Mouse (Mus musculus) hindbrain, embryonic 14.5 days (tissue): ENCODE results near the gene Ccm2l. TPM values are rescaled to one million over a fixed set of nuclear protein-coding genes. Genes with fewer than 3 reads are reported as not detected.

Source experiments
- ATAC-seq: fragments of 200-750 bp; cut with Nextera tagmentation; 2 replicates; pipeline ENCODE4 v1.8.0; 2017; ENCODE audit warnings: moderate number of reproducible peaks, mild to moderate bottlenecking, moderate TSS enrichment, moderate library complexity; ENCODE audit not compliant: low FRiP score
- DNase-seq: peaks from one replicate; pipeline ENCODE4 v3.0.0-alpha.2; 2015; ENCODE audit warnings: low spot score
- H3K27ac ChIP-seq: fragments of 300-500 bp; sonication (generic); 2 replicates; pipeline ENCODE4 v1.5.1; 2014; ENCODE audit warnings: mild to moderate bottlenecking, moderate library complexity
- H3K27me3 ChIP-seq: fragments of 300-500 bp; sonication (generic); 2 replicates; pipeline ENCODE4 v1.6.1; 2014; ENCODE audit warnings: mild to moderate bottlenecking, low read length, mixed read lengths; ENCODE audit not compliant: control insufficient read depth, insufficient read depth
- H3K36me3 ChIP-seq: fragments of 300-500 bp; sonication (generic); replicated peaks from 2 replicates; pipeline ENCODE4 v1.6.1; 2014; ENCODE audit not compliant: control insufficient read depth, insufficient read depth
- H3K4me1 ChIP-seq: fragments of 300-500 bp; sonication (generic); replicated peaks from 2 replicates; pipeline ENCODE4 v1.6.1; 2014; ENCODE audit warnings: antibody characterized with exemption, low read length, mixed read lengths; ENCODE audit not compliant: control insufficient read depth, insufficient read depth
- H3K4me2 ChIP-seq: fragments of 300-500 bp; sonication (generic); replicated peaks from 2 replicates; pipeline ENCODE4 v1.6.1; 2014; ENCODE audit warnings: mild to moderate bottlenecking, moderate library complexity
- H3K4me3 ChIP-seq: fragments of 300-500 bp; sonication (generic); replicated peaks from 2 replicates; pipeline ENCODE4 v1.5.1; 2014; ENCODE audit warnings: mild to moderate bottlenecking, low read length
- H3K9ac ChIP-seq: fragments of 300-500 bp; sonication (generic); 2 replicates; pipeline ENCODE4 v1.6.1; 2014
- H3K9me3 ChIP-seq: fragments of 300-500 bp; sonication (generic); 2 replicates; pipeline ENCODE4 v1.6.1; 2016; ENCODE audit warnings: low read length; ENCODE audit not compliant: control insufficient read depth
- WGBS: fragments of 180-500 bp; shearing (Covaris S2); extraction: QIAGEN DNeasy Blood & Tissue Kit; methylation state at CpG from one replicate; pipeline ENCODE4 v1.1.7; 2014; 5-methylcytosine and 5-hydroxymethylcytosine counted together
- polyA plus RNA-seq: library from polyadenylated mRNA; unstranded; fragments of >200 nt; fragmentation: Nextera tagmentation; extraction: Ambion mirVana; gene quantifications from 2 replicates; pipeline ENCODE4 v1.2.1, GENCODE M21; 2014

Ccm2l gene
- polyA plus RNA-seq, 1 experiment from 2014 or later = 2.4 TPM

GRCm38 (mm10) chr2:153125875-153126274 is 60.1 kb downstream of the Ccm2l start:
- H3K27me3 ChIP-seq = no peaks in the 10 kb centered on the region
- no peak for ATAC-seq
- no peaks in the 10 kb centered on the region for H3K36me3 ChIP-seq
- 58% methylated on average over 5 of the region's 5 CpGs for WGBS
- H3K27ac ChIP-seq = no peak overlapping the region
- no peaks in the 10 kb centered on the region for H3K9me3 ChIP-seq
- no peak overlapping the region for H3K4me3 ChIP-seq
- DNase-seq = no peak
- no peak overlapping the region for H3K9ac ChIP-seq
- H3K4me1 ChIP-seq = no peaks in the 10 kb centered on the region
- no peak overlapping the region for H3K4me2 ChIP-seq

DNA sequence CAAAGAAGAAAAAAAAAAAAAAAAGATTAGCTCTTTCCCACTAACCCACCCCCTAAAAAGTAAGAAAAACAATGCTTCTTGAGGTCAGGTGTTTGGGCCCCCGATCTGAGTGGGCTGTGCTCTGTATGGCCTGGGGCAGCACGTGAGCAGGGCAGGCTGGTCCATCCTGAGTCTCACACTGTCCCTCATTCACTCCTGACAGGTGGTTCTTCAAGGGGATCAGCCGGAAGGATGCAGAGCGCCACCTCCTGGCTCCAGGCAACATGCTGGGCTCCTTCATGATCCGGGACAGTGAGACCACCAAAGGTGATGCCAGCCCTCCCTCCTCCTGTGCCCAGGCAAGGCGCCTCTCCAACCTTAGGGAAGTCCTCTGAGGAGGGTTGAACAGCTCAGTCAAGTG is 65.3 kb downstream of the Ccm2l start:
- 24% methylated on average over 6 of the region's 6 CpGs for WGBS
- no peaks in the 10 kb centered on the region for H3K27me3 ChIP-seq
- no peak overlapping the region for H3K27ac ChIP-seq
- DNase-seq (no peak), ATAC-seq (no peak)
- no peaks in the 10 kb centered on the region for H3K9me3 ChIP-seq
- H3K4me1 ChIP-seq = no peaks in the 10 kb centered on the region
- no peak overlapping the region for H3K9ac ChIP-seq
- H3K4me3 ChIP-seq = no peak overlapping the region
- H3K36me3 ChIP-seq = no peaks in the 10 kb centered on the region
- H3K4me2 ChIP-seq = no peak overlapping the region

Other genes starting within 250 kb of the Ccm2l start
- 155 and 165 TPM in 2 replicates for gene Bcl2l1, start 234.2 kb upstream of the Ccm2l start, polyA plus RNA-seq
- 17.2 and 20.1 TPM in 2 replicates for gene Tpx2, start 218.0 kb upstream of the Ccm2l start, polyA plus RNA-seq
- gene Mylk2, start 154.6 kb upstream of the Ccm2l start, polyA plus RNA-seq = not detected in 2 replicates
- 3.5 and 4.9 TPM in 2 replicates for gene Foxs1, start 132.7 kb upstream of the Ccm2l start, polyA plus RNA-seq
- 8.8 and 11.0 TPM in 2 replicates for gene Dusp15, start 114.3 kb upstream of the Ccm2l start, polyA plus RNA-seq
- 8.0 and 11.2 TPM in 2 replicates for gene Ttll9, start 103.5 kb upstream of the Ccm2l start, polyA plus RNA-seq
- 137 and 149 TPM in 2 replicates for gene Pdrg1, start 50.5 kb upstream of the Ccm2l start, polyA plus RNA-seq
- gene Xkr7, start 34.1 kb upstream of the Ccm2l start, polyA plus RNA-seq = 0.84 and 1.8 TPM in 2 replicates
- gene Hck, start 42.5 kb downstream of the Ccm2l start, polyA plus RNA-seq = 2.2 and 3.2 TPM in 2 replicates
- gene Tm9sf4, start 95.3 kb downstream of the Ccm2l start, polyA plus RNA-seq = 84.0 and 84.3 TPM in 2 replicates
- 31.7 and 34.1 TPM in 2 replicates for gene Tspyl3, start 159.5 kb downstream of the Ccm2l start, polyA plus RNA-seq
- 6.4 and 8.7 TPM in 2 replicates for gene Plagl2, start 175.5 kb downstream of the Ccm2l start, polyA plus RNA-seq
- 5.3 and 6.3 TPM in 2 replicates for gene Pofut1, start 175.6 kb downstream of the Ccm2l start, polyA plus RNA-seq
- gene Kif3b, start 225.5 kb downstream of the Ccm2l start, polyA plus RNA-seq = 17.3 and 21.2 TPM in 2 replicates